Mouse (Mus musculus) ovary, postnatal 14 days (tissue): ENCODE results near the gene Mcf2l.
A peak's percentile ranks its signal among the peaks of the same experiment; 100 is the strongest.

Experiments
- DNase-seq: peaks from one replicate; pipeline ENCODE4 v3.0.0; 2022; ENCODE audit warnings: low spot score

Mcf2l gene

DNA sequence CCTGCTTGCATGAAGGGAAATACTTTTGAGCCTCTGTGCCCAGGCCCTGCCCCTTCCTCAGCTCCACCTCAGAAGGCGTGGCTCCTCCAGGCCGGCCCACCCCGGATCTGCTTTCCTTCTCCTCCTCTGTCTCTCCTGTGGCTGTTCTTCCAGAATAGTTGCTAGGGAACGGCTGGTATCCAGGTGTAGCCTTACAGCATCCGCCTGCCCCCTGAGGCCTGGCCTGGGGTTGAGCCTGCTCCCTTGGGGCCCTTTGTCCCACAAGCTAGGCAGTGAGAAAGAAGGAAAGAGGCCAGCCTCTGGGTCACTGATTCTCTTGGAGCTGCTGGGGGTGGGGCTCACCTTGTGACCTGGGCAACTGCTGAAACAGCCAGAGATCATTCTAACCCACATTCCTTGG is 38.4 kb downstream of the Mcf2l start:
- no peak for DNase-seq

DNA sequence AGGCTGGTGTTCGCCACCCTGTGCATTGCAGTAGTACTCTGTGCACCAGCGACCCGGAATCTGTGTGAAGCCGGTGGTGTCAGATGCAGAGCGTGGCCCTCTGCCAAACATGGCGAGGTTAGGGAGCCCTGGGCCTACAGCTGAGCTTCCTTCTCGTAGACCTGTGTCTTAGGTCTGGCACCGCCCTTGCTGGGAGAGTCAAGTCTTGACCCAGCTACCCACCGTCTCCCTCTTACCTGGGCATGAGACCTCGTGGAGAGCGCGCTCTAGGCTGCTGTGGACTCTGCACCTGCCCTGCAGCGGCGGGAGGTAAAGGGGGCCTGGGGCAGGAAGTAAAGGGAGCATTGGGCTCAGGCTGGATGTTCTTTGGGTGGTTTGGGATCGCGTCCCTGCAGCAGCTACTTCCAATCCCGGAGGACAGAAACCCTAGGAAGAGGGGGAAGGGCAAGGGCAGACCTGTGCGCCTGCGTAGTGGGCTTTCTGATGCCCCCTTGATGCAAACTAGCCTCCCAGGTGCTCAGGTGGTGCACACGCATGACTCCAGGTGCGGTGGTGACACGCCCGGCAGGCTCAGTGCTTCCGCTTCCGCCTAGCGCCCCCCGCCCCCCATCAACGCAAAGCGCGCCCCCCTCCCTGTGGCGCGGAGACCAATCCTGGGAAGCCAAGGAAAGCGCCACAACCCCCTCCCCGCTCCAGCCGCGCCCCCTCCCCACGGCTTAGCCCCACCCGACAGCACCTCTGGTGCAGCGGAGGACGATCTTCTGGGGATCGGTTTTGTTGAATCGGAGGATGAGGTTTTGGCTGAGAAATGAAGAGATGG is 41.8 kb downstream of the Mcf2l start:
- no peak for DNase-seq

DNA sequence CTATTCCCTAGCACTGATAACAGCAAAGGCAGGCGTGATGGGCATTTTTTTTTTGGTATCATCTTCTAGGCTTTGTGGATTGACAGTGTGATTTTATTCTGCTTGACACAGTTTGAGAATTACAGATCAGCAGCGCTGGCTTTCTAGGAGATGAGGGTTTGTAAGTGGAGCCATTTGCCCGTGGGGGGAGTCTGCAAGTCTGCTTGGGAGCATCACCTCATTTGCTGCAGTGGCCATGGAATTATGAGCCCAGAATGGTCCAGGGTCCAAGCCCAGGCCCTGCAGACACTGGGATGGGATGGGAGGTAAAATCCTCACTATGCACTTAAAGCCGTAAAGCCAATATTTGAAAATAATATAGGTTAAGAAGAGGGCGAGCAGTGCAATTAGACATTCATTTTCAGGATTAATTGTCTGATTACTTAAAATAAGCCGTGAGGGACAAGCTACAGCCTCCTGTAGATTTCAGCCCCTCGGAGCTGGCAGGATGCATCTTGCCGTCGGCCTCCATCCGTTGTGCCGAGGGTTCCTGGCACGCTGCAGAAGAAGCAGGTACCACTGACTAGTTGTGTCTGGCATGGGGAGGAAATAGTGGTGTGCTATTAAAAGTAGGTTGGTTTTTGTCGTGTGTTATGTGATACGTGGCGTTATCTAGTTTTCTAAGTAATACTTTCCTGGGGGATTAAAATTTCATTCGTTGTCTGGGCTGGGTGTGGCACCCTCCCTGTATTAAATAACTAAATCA is 42.7 kb downstream of the Mcf2l start:
- no peak for DNase-seq

DNA sequence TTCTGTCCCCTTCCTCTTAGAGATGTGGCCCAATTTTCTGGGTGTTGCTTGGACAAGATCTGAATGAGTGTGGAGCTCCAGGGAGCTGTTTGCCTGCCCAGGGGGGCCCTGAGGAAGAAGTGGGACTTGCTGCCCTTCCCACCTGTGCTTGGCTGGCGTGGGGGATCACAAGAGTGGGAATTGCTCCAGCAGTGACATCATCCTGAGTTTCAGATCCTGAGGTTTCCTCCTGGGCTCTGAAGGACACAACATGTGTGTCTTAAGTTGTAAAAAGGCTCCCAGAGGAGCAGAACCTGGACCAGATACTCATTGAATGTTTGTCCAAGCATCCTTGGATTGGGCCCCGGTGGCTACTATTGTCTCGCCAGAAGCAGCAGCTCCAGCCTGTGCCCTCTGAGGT is 43.4 kb downstream of the Mcf2l start:
- no peak for DNase-seq

DNA sequence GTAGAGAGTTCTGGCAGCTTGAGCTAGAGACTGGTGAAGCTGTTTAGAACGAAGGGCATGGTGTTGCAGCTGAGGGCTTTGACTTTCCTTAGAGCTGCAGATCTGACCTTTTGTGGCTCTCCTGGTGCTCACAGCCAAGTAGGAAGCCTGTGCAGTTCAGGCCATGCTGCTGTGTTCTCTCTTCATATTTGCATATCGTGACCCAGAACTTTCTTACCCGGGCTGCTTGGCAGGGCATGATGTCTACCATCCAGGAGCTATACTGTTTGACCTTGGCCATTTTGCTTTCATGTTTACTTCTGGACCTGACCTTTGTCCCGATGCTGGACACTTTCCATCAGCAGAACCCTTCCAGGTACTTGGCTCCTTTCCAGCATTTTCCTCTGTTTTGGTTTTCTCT is 44.2 kb downstream of the Mcf2l start:
- no peak for DNase-seq

DNA sequence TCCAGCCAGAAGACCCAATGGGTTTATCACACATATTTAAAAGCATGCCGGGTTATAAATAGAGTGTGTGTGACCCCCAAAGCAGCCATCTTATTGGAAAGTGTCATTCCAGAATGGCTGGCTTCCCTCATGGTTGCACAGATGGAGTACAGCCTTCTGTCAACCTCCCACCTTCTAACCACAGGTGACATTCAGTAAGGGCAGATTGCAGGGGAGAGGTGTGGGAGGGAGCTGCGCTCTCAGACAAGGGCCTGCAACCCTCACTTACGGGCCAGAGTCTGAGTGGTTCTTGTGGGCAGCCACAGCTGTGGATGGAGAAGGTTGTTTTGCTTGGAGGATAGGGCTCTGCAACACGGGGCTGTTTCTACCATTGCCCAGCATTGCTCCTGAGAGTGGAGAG is 47.0 kb downstream of the Mcf2l start:
- DNase-seq: no peak

DNA sequence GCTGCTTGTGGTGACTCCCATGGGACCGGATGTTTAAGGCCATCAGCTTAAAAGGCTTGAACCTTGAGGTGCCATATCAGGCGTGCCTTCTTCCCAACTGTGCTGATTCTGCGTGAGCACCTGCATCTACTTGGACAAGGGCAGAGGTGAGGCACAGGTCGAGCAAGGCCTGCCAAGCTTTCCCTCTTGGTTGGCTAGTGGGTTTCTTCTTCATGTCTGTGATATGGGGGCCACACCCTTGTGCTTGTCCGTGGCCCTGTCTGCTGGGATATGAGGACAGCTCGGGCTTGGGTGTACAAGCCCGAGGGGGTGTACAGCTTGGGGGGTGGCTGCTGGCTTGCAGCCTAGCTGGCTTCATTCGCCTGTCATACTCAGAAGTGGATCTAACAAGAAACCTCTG is 51.4 kb downstream of the Mcf2l start:
- no peak for DNase-seq

DNA sequence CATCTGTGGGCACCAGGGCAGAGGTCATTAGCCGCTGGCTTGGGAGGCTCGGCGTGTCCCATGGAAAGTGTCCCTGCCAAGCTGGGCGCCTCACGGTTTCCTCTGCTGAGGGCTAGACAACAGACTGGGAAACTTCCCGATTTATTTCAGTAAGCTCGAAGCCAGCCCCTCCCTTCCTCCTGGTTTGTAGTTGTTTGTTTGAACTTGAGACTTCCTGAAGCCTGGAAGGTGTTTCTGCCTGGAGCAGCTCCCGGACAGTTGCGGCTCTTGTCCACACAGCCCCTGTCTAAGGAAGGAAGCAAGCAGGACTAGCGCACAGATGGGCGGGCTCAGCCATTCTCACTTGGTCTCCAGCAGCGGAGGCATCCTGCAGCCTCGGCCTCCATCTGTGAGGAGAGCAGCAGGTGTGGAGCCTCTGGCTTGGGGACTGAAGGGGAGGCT is 52.4 kb downstream of the Mcf2l start:
- DNase-seq: no peak

DNA sequence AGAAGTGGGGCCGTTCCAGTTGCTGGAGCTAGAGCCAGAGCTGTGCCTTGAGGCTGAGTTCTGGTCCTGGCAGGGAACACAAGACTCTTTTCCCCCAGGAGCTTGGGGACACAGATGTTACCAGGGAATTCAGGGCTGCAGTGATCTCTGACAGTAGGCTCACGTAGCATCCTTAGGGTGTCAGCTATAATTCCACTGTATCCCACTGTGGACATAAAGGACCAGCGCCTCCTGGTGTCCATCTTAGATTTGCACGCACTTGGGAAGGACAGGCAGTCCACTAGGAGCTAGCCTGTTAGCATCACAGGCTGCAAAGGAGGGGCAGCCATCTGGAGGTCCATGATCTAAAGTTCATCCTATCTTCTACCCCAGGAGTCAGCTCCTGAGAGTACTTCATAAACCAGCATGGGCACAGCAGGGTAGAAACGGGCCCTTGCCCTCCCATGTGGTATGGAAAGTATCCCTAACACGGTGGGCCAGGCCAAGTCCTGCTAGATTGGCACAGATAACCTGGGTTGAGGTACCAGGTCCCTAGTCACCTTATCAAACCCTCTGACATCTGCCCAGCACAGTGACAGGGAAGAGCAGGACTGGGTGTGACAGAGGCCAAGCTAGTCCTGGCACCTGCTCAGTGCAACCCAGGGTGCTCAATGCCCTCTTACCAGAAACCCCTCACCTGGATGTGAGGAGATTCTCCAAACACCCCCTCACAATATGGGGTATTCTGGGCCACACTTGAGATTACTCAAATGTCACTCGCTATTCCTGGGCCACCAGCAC is 53.8 kb downstream of the Mcf2l start:
- DNase-seq: peak; percentile 46

DNA sequence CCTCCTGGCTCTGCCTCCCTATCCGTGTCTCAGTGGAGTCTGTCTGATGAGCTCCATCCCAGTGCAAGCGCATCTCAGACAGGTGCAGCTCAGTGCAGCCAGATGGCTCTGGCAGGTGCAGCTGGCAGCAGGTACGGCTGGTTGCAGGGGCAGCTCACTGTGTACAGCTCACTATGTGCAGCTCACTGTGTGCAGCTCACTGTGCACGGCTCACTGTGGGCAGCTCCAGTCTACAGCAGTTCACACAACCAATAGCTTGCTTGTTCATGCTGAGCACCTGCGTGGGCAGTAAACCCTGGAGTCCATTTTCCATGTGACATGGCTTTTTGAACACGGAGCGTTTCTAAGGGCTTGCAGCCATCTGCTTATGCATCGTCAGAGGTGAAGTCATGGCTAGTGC is 54.4 kb downstream of the Mcf2l start:
- DNase-seq: no peak

DNA sequence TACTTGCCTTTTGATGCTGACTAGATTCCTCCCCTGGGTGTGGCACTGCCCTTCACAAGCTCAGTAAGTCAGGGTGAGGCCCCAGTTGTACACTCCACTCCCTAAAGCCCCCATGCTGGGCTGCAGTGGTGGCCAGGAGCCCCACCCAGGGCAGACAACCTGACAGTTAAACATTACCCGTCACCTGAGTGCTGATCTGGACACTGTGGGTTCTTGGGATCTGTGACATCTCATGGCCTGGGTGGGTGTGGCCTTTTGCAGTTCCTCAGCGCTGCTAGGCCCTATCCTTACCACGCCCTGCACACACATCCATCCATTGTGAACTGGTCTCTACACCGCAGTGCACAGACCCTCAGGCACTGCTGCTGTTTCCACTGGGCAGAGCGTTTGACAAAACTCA is 55.3 kb downstream of the Mcf2l start:
- DNase-seq: no peak

DNA sequence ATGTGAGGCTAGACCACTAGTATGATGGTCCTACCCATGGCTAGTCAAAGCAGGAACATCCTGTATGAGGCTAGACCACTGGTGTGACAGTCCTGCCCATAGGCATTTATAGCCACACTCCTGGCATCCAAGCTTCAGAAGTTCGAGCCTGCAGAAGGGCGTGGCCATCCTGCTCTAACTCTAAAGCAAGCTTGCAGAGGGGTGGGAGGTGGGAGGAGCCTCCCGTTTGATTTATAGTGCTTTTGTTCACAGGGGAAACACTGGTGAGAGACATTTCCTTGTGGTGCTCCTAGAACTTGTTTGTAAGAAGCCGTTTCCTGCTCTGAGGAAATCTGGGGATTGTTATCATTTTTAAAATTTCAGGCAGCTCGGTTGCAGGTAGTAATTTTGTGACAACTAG is 56.7 kb downstream of the Mcf2l start:
- no peak for DNase-seq

DNA sequence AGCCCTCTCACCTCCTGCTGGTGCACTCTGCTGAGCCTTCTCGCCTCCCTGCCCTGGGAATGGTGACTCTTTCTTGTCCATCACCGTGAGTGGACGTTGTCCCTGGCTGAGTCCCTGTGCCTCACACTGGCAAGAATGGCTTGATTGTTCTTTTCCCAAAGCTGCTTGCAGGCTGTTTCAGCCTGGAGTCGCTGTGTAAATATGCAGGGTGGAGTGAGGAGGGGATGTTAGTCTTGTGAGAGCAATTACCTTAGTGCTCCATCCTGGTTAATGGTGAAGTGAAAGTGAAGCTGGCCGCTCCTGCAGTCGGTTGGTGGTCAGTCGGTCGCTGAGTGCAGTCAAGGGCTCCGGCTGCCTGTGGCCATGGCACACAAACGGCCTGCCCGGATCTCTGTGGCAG is 57.8 kb downstream of the Mcf2l start:
- DNase-seq: no peak

DNA sequence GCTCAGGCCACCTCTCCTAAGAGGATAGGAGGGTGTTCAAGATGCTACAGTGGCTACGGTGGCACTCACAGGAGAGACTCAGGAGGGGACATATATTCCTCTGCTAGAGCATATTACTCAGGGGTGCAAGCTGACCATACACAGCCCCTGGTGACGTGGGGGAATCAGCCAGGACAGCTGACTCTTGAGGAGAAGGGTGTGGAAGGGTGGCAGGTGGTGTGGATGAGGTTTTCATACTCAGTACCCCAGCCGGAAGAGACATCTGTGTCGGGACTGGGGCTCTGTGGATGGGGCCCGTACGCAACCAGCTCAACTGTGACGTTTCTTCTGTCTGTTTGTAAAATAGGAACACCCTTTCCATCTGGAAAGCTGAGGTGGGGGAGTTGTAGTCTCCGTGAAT is 58.9 kb downstream of the Mcf2l start:
- DNase-seq: no peak

DNA sequence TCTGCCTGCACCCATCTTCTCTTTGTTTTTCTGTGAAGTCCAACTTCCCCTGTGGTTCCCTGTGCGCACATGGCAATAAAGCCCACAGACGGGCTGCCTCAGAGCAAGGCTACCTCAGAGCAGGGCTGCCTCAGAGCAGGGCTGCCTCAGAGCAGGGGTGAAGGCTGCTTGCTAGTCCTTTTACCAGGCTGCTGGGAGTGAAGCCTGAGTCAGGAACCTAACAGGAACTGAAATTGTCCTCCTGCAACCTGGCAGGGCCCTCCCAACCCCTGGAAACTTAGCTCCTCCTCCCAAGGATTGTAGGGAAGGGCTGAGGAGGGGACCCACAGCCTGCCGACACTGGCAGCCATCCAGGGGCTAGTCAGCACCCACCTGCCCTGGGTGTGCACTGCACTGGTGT is 60.2 kb downstream of the Mcf2l start:
- DNase-seq: no peak

DNA sequence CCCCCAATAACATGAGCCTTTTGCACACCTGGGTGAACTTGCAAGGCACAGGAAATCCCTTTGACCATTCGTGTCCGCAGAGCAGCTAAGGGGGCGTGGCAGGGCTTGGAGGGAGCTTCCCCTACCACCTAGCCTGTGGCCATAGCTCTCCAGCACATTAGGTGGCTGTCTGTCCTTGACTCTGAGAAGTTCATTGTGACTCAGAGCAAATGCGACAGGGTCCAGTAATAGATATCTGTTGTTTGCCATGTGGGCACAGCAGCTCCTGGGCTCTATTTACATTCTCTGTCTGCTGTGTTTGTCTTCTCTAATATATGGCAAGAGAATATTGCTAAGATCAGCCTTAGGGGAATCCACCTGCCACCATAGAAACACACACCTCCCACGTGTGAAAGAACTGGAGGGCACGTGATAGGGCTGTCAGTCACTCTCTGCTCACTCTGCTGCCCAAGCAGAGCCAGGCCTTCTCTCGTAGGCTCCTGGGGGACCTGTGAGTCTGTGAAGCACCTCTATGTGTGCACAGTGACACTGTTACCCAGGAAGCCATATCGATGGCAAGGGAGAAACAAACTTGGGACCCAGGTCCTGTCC is 60.9 kb downstream of the Mcf2l start:
- DNase-seq: no peak

DNA sequence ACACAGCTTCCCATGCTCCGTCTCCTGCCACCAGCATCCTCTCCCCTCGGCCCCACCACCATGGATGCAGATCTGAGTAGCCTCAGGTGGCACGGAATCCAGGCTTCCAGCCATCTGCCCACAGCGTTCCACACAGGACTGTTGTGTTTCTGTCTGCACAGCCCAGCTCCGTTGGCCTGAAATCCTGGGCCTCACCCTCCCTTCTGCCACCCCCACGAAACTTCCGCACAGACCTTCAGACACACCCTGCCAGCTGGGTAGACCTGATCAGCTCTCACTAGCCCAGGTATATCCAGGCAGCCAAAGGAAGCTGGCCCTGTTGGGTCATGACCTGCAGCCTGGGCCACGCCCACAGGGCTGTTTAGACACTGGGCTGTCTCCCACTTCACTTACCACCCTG is 66.9 kb downstream of the Mcf2l start:
- DNase-seq: no peak

DNA sequence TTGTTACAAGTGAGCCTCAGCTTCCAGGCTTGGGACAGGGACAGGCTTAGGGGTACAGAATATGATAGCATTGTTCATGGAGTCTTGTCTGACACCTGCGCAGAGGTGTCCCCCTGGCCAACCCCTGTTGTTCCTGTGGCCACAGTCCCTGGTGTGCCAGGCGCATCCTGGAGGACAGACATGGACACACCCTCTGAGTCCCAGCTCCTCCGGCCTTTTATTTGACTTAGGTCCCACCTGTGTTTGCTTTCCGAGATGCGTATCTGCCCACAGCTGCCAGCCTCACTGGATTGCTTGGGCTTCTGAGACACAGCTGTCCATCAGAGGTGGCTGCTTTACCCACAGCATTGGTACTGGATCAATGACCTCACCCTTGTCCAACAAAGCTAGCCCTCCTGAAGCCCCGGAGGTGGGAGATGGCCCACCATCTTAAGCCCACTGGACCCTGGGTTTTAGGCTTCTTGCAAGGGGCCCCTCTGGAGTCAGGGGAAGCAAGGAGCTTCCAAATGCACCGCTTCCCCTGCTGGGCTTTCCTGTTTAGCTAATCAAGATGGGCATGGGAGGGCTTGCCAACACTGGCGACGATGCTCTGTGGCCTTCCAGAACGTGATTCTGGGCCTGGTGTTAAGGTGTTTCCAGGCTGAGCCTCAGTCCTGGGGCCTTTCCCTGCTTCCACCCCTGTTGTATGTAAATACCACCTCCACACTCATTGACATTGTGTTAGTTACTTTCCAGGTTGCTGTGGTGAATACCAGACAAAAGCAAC is 67.7 kb downstream of the Mcf2l start:
- DNase-seq: no peak

DNA sequence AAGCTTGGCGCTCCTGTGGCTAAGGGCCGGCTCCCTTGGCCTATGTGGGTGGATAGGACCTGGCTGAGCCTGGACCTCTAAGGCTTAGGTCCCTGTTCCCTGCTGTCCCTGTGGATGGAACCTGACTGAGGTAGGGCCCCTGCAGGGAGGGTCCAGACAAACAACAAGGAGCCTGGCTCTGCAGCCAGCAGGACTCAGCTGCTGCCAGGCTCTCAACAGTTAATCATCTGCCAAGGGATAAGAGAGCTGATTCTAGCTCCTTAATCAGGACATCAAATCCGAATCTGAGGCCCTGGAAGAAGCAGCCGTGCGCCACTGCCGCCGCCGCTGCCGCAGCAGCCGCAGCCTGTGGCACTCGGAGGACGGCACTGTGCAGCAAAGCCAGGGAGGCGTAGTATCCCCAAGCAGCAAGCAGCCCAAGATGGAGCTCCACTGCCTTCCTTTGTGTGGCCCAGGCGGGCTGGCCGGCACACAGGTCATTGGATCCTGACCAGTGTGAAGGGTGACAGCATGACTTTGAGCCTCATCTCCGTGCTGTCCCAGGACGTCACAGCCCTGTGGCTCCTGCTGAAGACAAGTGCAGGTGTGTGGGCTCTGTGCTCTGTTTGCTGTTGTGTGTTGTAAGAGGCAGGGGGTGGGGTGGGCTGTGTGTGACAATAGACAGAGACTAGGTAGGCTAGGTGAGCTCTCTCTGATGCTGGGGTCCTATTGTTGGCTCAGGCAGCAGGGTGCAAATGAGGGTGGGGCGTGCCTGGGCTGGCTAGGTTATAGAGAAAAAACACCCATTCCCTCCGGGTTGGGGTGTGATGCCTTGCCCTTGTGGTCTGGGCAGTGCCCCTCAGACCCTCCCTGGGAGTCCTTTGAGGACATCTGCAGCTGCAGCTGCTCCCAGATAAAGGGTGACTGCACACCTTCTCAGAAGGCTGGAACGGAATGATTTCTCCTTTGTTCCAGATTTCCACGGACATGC is 74.3 kb downstream of the Mcf2l start:
- no peak for DNase-seq

DNA sequence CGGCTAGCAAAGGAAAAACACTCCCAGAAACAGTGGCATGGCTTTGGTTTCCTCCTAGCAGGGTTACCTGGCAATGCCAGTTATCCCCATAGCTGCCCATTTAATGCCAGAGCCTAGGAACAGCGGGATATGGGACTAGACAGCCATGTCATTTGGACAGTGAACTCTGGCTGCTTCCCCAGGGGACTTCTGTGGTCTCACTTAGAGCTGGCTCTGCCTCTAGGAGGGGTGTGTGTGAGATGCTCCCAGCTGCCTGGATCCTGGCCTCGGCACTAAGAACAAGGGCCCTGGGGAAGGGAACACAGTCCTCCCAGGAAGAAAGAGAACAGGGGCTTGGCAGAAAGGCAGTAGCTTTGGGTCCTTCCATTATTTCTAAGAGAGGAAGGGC is 75.0 kb downstream of the Mcf2l start:
- DNase-seq: no peak
